Mouse (Mus musculus) MEL (cell line): ENCODE measurements at regions not wholly inside any gene's neighbourhood (a gene's known extent, or its start where the extent isn't known, plus 50 kb on each side); places are given as distances from the start of the nearest gene placed in this dataset.

Source experiments
- CTCF ChIP-seq, 3 experiments: IDR thresholded peaks in 2 of 3; conservative IDR thresholded peaks in 1 of 3; 2 replicates each; pipeline ENCODE4 v1.5.1; 2011 to 2012; ENCODE audit warnings: low read length in 3 of 3, low read depth in 2 of 3, mild to moderate bottlenecking in 2 of 3, improper control_type of control experiment in 1 of 3, inconsistent platforms in 1 of 3, mixed read lengths in 1 of 3, moderate library complexity in 1 of 3; ENCODE audit not compliant: control insufficient read depth in 1 of 3, insufficient read depth in 1 of 3, poor library complexity in 1 of 3, severe bottlenecking in 1 of 3
- MEF2A ChIP-seq: IDR thresholded peaks from 2 replicates; pipeline ENCODE4 v1.6.1; 2014; ENCODE audit warnings: low read depth, mild to moderate bottlenecking, inconsistent platforms, low read length, improper control_type of control experiment; ENCODE audit not compliant: poor library complexity, insufficient replicate concordance, severe bottlenecking; ENCODE audit errors: extremely low read depth
- POLR2A ChIP-seq, 2 experiments: IDR thresholded peaks; 2 replicates each; pipeline ENCODE4 v1.6.1; 2011 to 2012; ENCODE audit warnings: low read length in 2 of 2, mild to moderate bottlenecking in 2 of 2, control low read depth in 1 of 2, improper control_type of control experiment in 1 of 2, low read depth in 1 of 2, moderate library complexity in 1 of 2; ENCODE audit not compliant: control insufficient read depth in 1 of 2, insufficient read depth in 1 of 2, poor library complexity in 1 of 2

DNA sequence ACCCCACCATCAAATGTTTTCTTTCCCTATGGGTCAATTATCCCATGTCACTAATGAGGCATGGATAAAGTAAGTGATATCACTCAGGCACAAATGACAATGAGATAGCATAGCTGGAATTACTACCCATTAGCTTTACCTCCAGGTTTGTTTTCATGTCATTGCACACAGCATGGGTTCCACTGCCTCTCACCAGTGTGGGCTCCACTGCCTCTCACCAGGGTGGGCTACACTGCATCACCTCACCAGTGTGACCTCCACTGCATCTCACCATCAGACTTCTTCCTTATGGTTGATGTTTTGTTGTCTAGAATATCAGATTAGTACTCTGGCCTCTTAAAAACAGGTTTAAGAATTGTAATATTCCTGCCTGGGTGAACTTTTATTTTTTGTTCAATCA lies 634.0 kb upstream of the Mef2c start:
- TF ChIP-seq POLR2A (IDR thresholded peaks at IDR 0.05; ENCODE audit: control insufficient read depth in 1 of 2, insufficient read depth in 1 of 2, low read depth in 1 of 2, low read length in 2 of 2, poor library complexity in 1 of 2) = no peak
- no peak for TF ChIP-seq MEF2A
- TF ChIP-seq CTCF (IDR thresholded peaks at IDR 0.05 in 2 of 3, conservative IDR thresholded peaks at IDR 0.05 in 1 of 3; ENCODE audit: control insufficient read depth in 1 of 3, insufficient read depth in 1 of 3, low read depth in 2 of 3, low read length in 3 of 3, poor library complexity in 1 of 3, severe bottlenecking in 1 of 3) = no peak
